Mouse (Mus musculus) intestine, postnatal 0 days (tissue): ENCODE data around the gene Gm14781. TPM values are rescaled to one million over a fixed set of nuclear protein-coding genes. Genes with fewer than 3 reads are reported as not detected.
"Not testable (repeated sequence)": the region's sequence is repeated elsewhere in the genome, so short reads cannot be mapped to it uniquely, and the experiment has no call there.

Experiments used
- ATAC-seq: fragments of 200-750 bp; cut with Nextera tagmentation; 2 replicates; pipeline ENCODE4 v1.8.0; 2017; ENCODE audit warnings: mild to moderate bottlenecking, moderate TSS enrichment, moderate library complexity
- H3K27ac ChIP-seq: fragments of 300-500 bp; sonication (generic); 2 replicates; pipeline ENCODE4 v1.5.1; 2014; ENCODE audit warnings: mild to moderate bottlenecking, low read depth, low read length, moderate library complexity
- H3K27me3 ChIP-seq: fragments of 300-500 bp; sonication (generic); replicated peaks from 2 replicates; pipeline ENCODE4 v1.6.1; 2014; ENCODE audit warnings: low read length, mixed read lengths; ENCODE audit not compliant: control insufficient read depth, insufficient read depth
- H3K36me3 ChIP-seq: fragments of 300-500 bp; sonication (generic); 2 replicates; pipeline ENCODE4 v1.6.1; 2014; ENCODE audit warnings: mild to moderate bottlenecking, moderate library complexity; ENCODE audit not compliant: control insufficient read depth, insufficient read depth
- H3K4me1 ChIP-seq: fragments of 300-500 bp; sonication (generic); replicated peaks from 2 replicates; pipeline ENCODE4 v1.6.1; 2014; ENCODE audit warnings: antibody characterized with exemption, low read length, mixed read lengths; ENCODE audit not compliant: control insufficient read depth, insufficient read depth
- H3K4me2 ChIP-seq: fragments of 300-500 bp; sonication (generic); replicated peaks from 2 replicates; pipeline ENCODE4 v1.6.1; 2014; ENCODE audit warnings: low read depth, mild to moderate bottlenecking, moderate library complexity
- H3K4me3 ChIP-seq: fragments of 300-500 bp; sonication (generic); 2 replicates; pipeline ENCODE4 v1.5.1; 2014; ENCODE audit warnings: low read depth, low read length
- H3K9ac ChIP-seq: fragments of 300-500 bp; sonication (generic); 2 replicates; pipeline ENCODE4 v1.6.1; 2014; ENCODE audit warnings: mild to moderate bottlenecking, low read depth, low read length
- H3K9me3 ChIP-seq: fragments of 300-500 bp; sonication (generic); 2 replicates; pipeline ENCODE4 v1.6.1; 2016; ENCODE audit warnings: mixed run types; ENCODE audit not compliant: control insufficient read depth
- WGBS: fragments of 180-500 bp; shearing (Covaris S2); extraction: QIAGEN DNeasy Blood & Tissue Kit; methylation state at CpG from one replicate; pipeline ENCODE4 v1.1.7; 2014; 5-methylcytosine and 5-hydroxymethylcytosine counted together
- polyA plus RNA-seq: library from polyadenylated mRNA; unstranded; fragments of >200 nt; fragmentation: Nextera tagmentation; extraction: Ambion mirVana; gene quantifications from 2 replicates; pipeline ENCODE4 v1.2.1, GENCODE M21; 2015

Gm14781 gene
- polyA plus RNA-seq, result not detected in 2 replicates

DNA sequence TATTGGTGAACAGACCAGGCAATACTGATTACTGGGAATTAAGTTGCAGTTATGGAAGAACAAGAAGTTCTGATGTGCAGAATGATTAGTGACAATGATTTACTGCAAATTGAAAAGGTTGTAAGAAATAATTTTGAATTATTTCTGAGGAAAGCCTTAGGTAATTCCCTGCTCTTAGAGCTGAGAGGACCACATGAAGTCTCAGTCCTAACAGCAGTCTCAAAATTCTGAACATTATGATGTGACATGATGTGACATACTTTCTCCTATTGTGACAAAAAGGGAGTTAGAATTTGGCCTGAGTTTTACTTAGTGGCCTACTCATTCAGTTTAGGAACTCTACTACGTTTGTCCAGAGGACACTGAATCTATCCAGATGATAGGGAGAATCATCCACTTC is at the start of gene Gm14781:
Gene Gm14781 (plus strand): TSS at position 301 of the 400 bp plus-strand sequence.
- ATAC-seq, H3K4me2 ChIP-seq, H3K4me3 ChIP-seq, H3K27ac ChIP-seq, H3K27me3 ChIP-seq, H3K36me3 ChIP-seq, H3K9ac ChIP-seq, H3K4me1 ChIP-seq, H3K9me3 ChIP-seq: not testable (repeated sequence)
- 70% methylated on average over 1 of the region's 1 CpGs for WGBS

DNA sequence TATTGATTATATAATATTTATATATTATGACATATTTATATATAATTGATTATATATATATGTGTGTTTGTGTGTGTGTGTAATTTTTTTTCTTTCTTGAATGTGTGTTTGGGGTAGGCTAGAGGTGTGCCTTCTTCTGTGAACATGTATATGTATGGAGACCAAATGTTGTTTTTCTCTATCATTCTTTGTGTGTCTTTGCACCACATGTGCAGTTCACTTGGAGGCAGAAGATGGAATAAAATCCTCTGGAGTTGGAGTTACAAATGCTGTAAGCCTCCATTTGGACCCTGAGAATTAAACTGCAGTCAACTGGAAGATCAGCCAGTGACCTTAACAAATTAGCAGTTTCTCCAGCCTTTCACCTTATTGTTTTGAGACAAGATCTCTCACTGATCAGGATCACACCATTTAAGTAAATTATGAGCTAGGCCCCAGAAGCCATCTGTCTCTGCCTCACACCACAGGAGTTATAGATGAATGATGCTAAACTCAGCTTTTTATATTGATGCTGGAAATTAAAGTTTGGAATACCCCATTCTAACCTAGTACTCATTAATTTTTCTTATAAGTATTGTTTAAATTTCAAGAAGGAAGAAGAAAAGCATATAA is 23.1 kb downstream of the Gm14781 start:
- H3K27ac ChIP-seq, H3K9me3 ChIP-seq, H3K4me2 ChIP-seq, ATAC-seq, H3K27me3 ChIP-seq, H3K36me3 ChIP-seq, H3K4me3 ChIP-seq, H3K9ac ChIP-seq, H3K4me1 ChIP-seq: not testable (repeated sequence)

Other genes with a start within 250 kb of the Gm14781 start
- not detected in 2 replicates for gene Gm5072, start 239.7 kb upstream of the Gm14781 start, polyA plus RNA-seq
- gene Gm8914, start 152.1 kb upstream of the Gm14781 start, polyA plus RNA-seq, result not detected in 2 replicates
- not detected in 2 replicates for gene 1700084M14Rik, start 56.3 kb upstream of the Gm14781 start, polyA plus RNA-seq
- gene Mageb5, start 150.8 kb downstream of the Gm14781 start, polyA plus RNA-seq, result not detected in 2 replicates